Mouse (Mus musculus) cortical plate, adult 2 months (tissue): ENCODE results near the gene Wt1. TPM values are rescaled to one million over a fixed set of nuclear protein-coding genes. Genes with fewer than 3 reads are reported as not detected.

ENCODE experiments used
- H3K27ac ChIP-seq: fragments of 200-500 bp; 2 replicates; pipeline ENCODE4 v1.5.1; 2012; ENCODE audit warnings: low read length, control low read depth, inconsistent platforms; ENCODE audit not compliant: insufficient read depth
- H3K4me1 ChIP-seq: fragments of 200-500 bp; 2 replicates; pipeline ENCODE4 v1.6.1; 2011; ENCODE audit warnings: low read length; ENCODE audit not compliant: control insufficient read depth, insufficient read depth
- H3K4me3 ChIP-seq: fragments of 200-500 bp; 2 replicates; pipeline ENCODE4 v1.5.1; 2011; ENCODE audit warnings: mild to moderate bottlenecking, low read length, control low read depth; ENCODE audit not compliant: insufficient read depth
- CTCF ChIP-seq: fragments of 200-500 bp; IDR thresholded peaks from 2 replicates; pipeline ENCODE4 v1.5.1; 2011; ENCODE audit warnings: mild to moderate bottlenecking, control low read depth, low read length; ENCODE audit not compliant: insufficient read depth; ENCODE audit errors: extremely low read depth
- POLR2A ChIP-seq: fragments of 200-500 bp; IDR thresholded peaks from 2 replicates; pipeline ENCODE4 v1.6.1; 2011; ENCODE audit warnings: mild to moderate bottlenecking, low read length, control low read depth; ENCODE audit not compliant: insufficient read depth; ENCODE audit errors: extremely low read depth
- polyA plus RNA-seq: library from polyadenylated mRNA; depleted of rRNA; stranded (reverse); fragments of >200 nt; gene quantifications from 2 replicates; pipeline ENCODE4 v1.2.3, GENCODE M21; 2012

Gene Wt1
- polyA plus RNA-seq, 1 experiment: 0.17 TPM

DNA sequence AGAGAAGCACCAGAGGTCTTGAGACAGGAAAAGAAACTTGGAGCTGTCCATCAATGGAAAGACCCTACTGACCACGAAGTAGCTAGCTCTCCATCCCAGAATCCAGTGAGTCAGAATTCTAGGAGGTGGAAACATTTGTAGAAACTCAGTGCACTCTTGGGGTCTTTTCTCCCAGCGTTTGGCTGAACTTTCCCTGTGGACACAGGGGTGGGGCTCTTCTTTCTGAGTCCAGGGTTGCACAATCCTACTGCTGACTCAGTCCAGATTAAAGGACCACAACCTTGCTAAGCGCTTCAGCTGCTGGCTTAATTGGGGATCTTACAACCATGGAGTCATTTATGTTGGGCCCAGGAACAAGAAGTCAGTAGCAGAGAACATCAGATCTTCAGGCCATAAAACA lies 41.8 kb downstream of the Wt1 start:
- Histone ChIP-seq H3K4me3 (no peak overlapping the region), H3K27ac (no peak overlapping the region), H3K4me1 (no peaks in the 10 kb centered on the region)
- TF ChIP-seq CTCF (no peak), POLR2A (no peak)

DNA sequence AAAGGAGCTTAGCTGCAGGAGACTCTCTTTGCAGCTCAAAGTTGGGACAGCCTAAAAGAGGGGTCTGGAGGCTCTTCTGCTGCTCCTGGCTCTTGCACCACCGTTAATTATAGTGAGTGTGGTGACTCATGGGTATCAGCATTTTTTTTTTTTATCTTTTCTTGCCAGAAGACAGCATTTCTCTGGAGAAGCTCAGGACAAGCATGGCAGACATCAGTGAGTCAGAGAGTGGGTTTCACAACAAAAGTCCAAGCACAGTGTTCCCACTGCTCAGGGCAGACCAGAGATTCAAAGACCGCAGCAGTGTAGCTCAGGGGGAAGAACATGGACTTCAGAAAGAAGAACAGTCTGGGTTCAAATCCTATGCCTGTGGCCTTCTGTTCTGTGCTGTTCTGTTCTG lies 47.9 kb downstream of the Wt1 start:
- Histone ChIP-seq H3K27ac (no peak overlapping the region), H3K4me1 (no peaks in the 10 kb centered on the region), H3K4me3 (no peak overlapping the region)
- TF ChIP-seq CTCF (no peak), POLR2A (no peak)

DNA sequence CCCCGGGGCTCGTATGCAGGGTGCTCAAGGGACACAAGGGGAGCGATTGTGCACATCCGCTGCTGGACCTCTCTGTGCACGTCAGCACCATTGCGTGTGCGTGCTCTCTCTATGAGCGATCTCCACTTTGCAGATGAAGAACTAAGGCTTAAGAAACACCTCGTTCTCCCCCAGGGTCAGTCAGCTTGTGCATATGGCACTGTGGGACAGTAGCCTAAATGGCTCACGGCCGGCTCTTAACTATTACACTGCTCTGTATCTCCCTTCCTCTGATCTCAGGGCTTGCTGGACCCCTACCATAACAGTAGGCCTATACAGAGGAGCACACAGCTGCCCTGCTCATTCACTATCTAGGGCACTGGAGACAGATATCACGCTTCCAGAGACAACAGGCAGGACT lies 52.5 kb downstream of the Wt1 start:
- TF ChIP-seq POLR2A: no peak
- TF ChIP-seq CTCF: no peak
- H3K4me1 ChIP-seq: no peaks in the 10 kb centered on the region
- H3K27ac ChIP-seq: no peak overlapping the region
- no peak overlapping the region for H3K4me3 ChIP-seq

DNA sequence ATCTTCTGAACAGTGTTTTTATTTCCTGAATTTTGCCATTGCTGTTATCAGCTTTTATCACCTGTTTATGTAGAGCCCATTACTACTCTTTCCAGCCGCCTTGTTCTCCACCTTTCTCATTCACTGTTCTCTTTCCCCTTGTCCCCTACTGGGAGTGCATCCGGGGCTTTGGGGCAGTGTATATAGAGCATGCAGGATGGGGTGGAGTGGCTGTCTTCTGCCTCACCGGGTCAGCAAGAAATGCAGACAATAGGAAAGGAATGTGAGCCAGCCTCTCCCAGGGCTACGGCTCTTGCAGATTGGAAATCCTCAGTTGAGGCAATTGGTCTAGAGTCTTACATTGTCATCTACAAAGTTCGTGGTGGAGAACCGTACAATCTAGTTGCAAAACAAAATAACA lies 56.2 kb downstream of the Wt1 start:
- TF ChIP-seq POLR2A: no peak
- no peak for TF ChIP-seq CTCF
- Histone ChIP-seq H3K27ac (no peak overlapping the region), H3K4me3 (no peak overlapping the region), H3K4me1 (no peaks in the 10 kb centered on the region)

DNA sequence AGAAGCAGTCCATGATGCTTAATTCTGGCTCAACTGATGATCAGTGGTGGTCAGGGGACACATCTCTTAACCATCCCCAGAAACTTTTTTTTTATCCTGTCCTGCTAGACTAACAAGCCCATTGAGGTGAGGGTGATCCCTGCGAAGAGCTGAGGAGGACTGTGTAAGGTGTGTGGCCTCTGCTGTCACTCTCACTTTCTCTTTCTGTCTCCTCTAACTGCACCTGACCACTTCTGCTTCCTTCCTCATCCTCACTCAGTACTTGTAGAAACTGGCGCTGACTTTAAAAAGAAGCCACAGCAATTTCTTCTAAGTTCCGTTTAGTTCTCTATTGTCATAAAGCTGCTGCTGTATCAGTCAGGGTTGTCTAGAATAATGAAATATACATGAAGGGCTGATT lies 58.8 kb downstream of the Wt1 start:
- Histone ChIP-seq H3K4me3 (no peak overlapping the region), H3K4me1 (no peaks in the 10 kb centered on the region), H3K27ac (no peak overlapping the region)
- no peak for TF ChIP-seq CTCF
- no peak for TF ChIP-seq POLR2A

DNA sequence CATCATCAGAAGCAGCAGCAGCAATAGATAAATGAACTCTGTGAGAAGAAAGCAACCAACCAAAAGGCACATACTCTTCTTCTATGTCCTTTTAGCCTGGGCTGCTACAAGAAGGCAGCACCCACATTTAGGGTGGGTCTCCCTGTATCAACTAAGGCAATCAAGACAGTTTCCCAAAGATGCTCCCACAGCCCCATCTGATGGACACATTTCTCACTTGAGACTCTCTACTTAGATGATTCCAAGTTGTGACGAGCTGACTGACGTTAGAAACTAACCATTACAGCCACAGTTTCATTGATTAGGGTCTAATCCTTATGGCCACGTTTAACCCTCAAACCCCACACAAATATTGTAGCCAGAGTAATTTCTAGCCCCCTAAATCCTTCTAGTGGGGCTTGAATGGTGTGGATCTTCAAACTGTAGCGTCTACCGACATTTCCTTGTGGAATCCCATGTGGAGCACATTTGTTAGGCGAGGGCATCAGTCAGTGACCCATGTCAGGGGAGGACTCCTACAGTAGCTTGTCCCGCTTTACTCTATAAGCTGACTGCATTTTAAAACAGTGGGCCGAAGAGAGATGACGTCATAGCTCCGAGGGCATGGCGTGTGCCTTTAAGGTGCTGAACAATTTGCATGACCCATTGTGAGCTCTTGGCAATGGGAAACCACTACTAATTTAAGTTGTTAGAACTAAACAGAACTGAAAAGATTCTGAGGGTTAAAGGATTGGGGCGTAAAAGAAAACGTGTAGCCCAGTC lies 59.6 kb downstream of the Wt1 start:
- Histone ChIP-seq H3K4me3 (no peak overlapping the region), H3K27ac (no peak overlapping the region), H3K4me1 (no peaks in the 10 kb centered on the region)
- TF ChIP-seq POLR2A (no peak), CTCF (no peak)

DNA sequence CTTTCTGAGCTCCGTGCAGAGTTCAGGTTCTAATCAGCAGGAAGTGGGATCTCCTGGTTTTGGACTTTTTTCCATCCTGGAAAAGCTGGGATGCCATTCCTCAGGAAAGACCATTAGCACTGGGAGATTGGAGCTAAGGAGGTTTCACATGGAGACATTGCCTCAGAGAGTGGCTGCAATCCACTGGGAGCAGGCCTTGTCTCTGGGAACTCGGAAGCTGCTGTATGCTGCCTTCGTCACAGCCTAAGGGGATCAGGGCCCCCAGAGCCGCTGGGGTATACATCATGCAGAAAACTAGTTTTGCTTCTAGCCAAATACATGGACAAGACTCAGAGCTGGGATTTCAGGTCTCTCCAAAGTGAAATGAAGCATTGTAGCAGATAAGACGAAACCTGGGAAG lies 60.3 kb downstream of the Wt1 start:
- Histone ChIP-seq H3K27ac (no peak overlapping the region), H3K4me3 (no peak overlapping the region), H3K4me1 (no peaks in the 10 kb centered on the region)
- TF ChIP-seq POLR2A (no peak), CTCF (no peak)

DNA sequence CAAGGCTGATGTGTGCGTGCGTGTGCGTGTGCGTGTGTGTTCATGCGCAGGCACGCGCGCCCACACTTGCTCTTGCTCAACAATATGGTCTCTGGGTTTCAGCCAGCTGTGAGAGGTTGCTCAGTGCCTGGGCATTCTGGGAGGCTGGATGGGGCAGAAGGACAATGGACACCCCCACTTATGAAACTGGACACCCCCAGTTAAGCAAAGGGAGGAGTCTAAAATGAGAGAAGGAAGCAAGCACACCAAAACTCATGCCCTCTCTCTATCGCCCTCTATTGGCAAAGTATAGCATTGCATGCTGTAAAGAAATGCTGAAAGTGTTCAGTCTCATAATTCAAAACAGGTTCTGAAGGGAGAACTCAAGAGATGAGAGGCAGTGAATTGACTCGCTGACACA lies 61.9 kb downstream of the Wt1 start:
- Histone ChIP-seq H3K4me1 (no peaks in the 10 kb centered on the region), H3K27ac (no peak overlapping the region), H3K4me3 (no peak overlapping the region)
- TF ChIP-seq CTCF: peak; percentile 32; the same call in 1 of the 2 replicates
- no peak for TF ChIP-seq POLR2A

DNA sequence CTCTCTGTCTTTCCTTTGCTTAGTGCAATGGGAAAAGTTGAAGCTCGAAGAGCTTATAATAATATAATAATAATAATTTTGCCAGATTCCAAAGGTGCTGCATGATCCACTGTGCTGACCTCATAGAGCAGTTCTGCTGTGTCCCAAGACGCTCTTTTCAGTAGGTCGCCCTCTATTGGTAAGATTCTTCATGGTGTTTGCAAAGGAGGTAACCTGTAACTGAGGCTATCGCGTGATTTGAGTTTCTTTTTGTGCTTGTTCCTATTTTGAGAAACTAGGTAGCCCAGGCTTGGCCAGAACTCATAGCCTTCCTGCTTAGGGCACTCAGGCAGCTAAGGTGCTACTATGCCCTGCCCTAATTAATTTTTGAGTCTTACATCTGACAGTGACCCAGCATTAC lies 63.0 kb downstream of the Wt1 start:
- H3K27ac ChIP-seq: no peak overlapping the region
- H3K4me3 ChIP-seq: no peak overlapping the region
- H3K4me1 ChIP-seq: no peaks in the 10 kb centered on the region
- no peak for TF ChIP-seq POLR2A
- TF ChIP-seq CTCF: peak; percentile 22; the same call in 1 of the 2 replicates

DNA sequence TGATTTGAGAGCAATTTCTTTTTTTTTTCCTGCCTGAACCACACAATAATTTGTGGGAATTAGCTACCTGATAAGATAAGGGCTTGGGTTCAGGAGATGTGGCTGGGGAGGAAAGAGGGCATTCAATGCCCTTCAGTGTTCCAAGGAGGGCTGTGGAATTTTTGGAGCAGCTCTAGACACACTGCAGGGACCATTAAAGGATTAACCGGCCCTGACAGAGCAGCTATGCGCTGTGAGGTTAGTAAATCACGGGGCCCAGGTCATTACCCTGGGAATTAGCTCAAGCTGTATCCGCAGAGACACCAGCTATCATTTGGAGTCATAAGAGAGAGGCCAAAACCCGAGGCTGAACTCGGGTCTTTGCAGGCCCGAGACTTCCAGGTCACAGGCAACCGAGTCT lies 73.8 kb downstream of the Wt1 start:
- Histone ChIP-seq H3K4me1 (no peaks in the 10 kb centered on the region), H3K4me3 (no peak overlapping the region), H3K27ac (no peak overlapping the region)
- TF ChIP-seq CTCF: no peak
- no peak for TF ChIP-seq POLR2A
